Mouse (Mus musculus) ES-Bruce4 (cell line): Measurements from ENCODE around the gene Prex1. TPM values are rescaled to one million over a fixed set of nuclear protein-coding genes. Genes with fewer than 3 reads are reported as not detected.

Experiments
- H3K27ac ChIP-seq: 2 replicates; pipeline ENCODE4 v1.5.1; 2012; ENCODE audit warnings: low read length, inconsistent platforms; ENCODE audit not compliant: insufficient read depth
- H3K27me3 ChIP-seq: 2 replicates; pipeline ENCODE4 v1.6.1; 2012; ENCODE audit warnings: mild to moderate bottlenecking, low read length, inconsistent platforms; ENCODE audit not compliant: control insufficient read depth, poor library complexity, insufficient read depth, severe bottlenecking
- H3K36me3 ChIP-seq: 2 replicates; pipeline ENCODE4 v1.6.1; 2012; ENCODE audit warnings: inconsistent platforms, mild to moderate bottlenecking, low read length, moderate library complexity; ENCODE audit not compliant: control insufficient read depth, poor library complexity, insufficient read depth, severe bottlenecking
- H3K4me1 ChIP-seq: one replicate; pipeline ENCODE4 v1.8.1; 2011; ENCODE audit warnings: low read length; ENCODE audit not compliant: control insufficient read depth, insufficient read depth
- H3K4me3 ChIP-seq: 2 replicates; pipeline ENCODE4 v1.5.1; 2011; ENCODE audit warnings: low read depth, mild to moderate bottlenecking, low read length
- H3K9ac ChIP-seq: 2 replicates; pipeline ENCODE4 v1.6.1; 2012; ENCODE audit warnings: low read depth, mild to moderate bottlenecking, inconsistent platforms; ENCODE audit not compliant: poor library complexity, severe bottlenecking
- H3K9me3 ChIP-seq: replicated peaks from 2 replicates; pipeline ENCODE4 v1.6.1; 2012; ENCODE audit warnings: mild to moderate bottlenecking, low read length, inconsistent platforms; ENCODE audit not compliant: control insufficient read depth, poor library complexity, insufficient read depth, severe bottlenecking
- CTCF ChIP-seq: IDR thresholded peaks from one replicate; pipeline ENCODE4 v1.8.1; 2011; ENCODE audit warnings: low read depth, low read length
- EP300 ChIP-seq: IDR thresholded peaks from 2 replicates; pipeline ENCODE4 v1.6.1; 2011; ENCODE audit warnings: low read depth, low read length; ENCODE audit not compliant: insufficient read depth
- POLR2A ChIP-seq: IDR thresholded peaks from one replicate; pipeline ENCODE4 v1.8.1; 2011; ENCODE audit warnings: low read length; ENCODE audit not compliant: insufficient read depth
- polyA plus RNA-seq: library from polyadenylated mRNA; stranded (reverse); fragments of >200 nt; gene quantifications from 2 replicates; pipeline ENCODE4 v1.2.4, GENCODE M21; 2011; ENCODE audit warnings: low read depth; ENCODE audit not compliant: missing spikeins, insufficient read depth, insufficient read length

The Prex1 gene
- polyA plus RNA-seq, 1 experiment, result 10.2 TPM

DNA sequence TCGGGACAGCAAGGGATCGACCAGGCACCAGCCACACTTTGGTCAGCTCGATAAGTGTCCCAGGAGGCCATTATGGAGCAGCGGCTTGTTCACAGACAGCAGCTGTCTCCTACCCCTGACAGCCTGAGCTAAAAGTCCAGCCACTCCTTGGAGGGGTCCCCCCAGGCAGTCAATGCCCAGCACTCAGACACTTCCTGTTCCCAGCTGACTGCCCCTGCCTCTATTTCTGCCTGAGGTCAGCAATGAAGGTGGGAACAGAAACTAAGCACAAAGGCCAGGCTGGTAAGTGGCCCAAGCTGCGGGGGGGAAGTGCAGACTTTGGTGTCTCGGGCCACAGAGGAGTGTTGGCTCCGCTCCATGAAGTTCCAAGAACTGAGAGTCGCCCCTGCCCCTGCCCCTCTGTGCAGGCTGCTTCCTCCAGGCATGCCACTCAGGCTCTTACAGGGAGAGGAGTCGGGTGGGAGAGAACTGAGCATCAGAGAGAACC is 90.5 kb downstream of the Prex1 start:
- Histone ChIP-seq H3K27me3 (no peaks in the 10 kb centered on the region), H3K27ac (no peak overlapping the region), H3K9ac (no peak overlapping the region), H3K4me3 (no peak overlapping the region), H3K36me3 (no peaks in the 10 kb centered on the region), H3K9me3 (no peaks in the 10 kb centered on the region), H3K4me1 (no peaks in the 10 kb centered on the region)
- no peak for TF ChIP-seq POLR2A
- no peak for TF ChIP-seq CTCF
- TF ChIP-seq EP300, result no peak

GRCm38 (mm10) chr2:166622590-166622989 is 91.0 kb downstream of the Prex1 start:
- Histone ChIP-seq H3K9ac (no peak overlapping the region), H3K4me3 (no peak overlapping the region), H3K4me1 (no peaks in the 10 kb centered on the region), H3K27me3 (no peaks in the 10 kb centered on the region), H3K9me3 (no peaks in the 10 kb centered on the region), H3K27ac (no peak overlapping the region), H3K36me3 (no peaks in the 10 kb centered on the region)
- no peak for TF ChIP-seq EP300

DNA sequence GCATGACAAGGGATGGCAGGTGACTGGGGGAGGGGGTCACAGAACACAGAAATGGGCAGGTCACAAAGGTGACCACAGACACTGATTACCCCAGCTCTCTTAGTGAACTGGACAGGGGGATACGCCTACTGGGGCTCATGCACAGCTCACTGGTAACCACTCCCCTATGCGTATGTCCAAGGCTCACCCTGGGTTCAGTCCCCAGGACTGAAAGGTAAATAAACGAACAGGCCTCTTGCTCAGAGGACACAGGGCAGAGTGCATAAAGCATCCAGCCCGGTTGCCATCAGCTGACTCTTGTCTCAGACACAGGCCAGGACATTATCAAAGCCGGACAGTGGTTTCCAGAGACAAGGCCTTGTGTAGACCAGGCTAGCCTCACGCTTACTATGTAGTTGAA is 91.6 kb downstream of the Prex1 start:
- Histone ChIP-seq H3K9ac (no peak overlapping the region), H3K9me3 (no peaks in the 10 kb centered on the region), H3K4me3 (no peak overlapping the region), H3K36me3 (no peaks in the 10 kb centered on the region), H3K27ac (no peak overlapping the region), H3K27me3 (no peaks in the 10 kb centered on the region), H3K4me1 (no peaks in the 10 kb centered on the region)
- no peak for TF ChIP-seq POLR2A
- TF ChIP-seq CTCF, result no peak
- TF ChIP-seq EP300, result no peak

DNA sequence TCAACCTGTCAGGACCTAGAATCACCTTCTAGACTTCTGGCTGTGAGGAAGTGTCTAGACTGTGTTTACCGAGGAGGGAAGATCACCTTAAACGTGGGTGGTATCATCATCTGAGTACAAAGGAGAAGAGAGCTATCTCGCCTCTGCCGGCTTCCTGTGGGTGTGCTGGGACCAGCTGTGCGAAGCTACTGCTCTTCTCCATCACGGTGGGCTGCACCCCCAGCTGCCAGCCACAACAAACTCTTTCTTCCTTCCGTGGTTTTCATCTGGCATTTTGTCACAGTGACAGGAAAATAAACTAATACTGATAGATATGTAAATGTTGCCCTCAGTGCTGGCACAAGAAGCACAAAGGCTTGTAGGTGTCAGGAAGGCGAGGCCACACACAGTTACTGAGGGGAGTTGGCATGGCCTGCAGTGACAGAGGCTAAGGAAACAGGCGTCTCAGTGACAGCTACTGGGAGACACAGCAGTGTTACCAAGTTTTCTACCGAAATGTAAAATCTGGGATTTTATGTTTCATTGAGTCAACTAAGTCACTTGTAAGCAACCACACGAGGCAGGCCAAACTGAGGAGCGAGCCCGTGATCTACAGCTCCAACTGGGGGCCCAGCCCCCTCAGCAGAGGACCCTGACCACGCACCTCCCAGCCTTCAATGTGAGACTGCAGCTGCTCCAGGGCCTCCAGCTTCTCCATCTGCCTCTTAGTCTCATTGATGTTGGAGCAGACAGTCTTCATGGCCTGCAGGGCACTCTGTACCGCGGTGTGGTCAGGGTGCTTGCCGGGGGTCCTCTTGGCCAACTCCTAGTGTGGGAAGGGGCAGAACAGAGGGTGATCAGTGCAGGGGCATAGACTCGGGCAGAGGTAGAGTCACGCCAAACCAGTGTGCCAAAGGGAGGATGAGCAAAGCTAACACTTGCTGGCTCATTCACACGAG is 92.8 kb downstream of the Prex1 start:
- Histone ChIP-seq H3K36me3 (no peaks in the 10 kb centered on the region), H3K27ac (no peak overlapping the region), H3K9ac (no peak overlapping the region), H3K4me1 (no peaks in the 10 kb centered on the region), H3K4me3 (no peak overlapping the region), H3K27me3 (no peaks in the 10 kb centered on the region), H3K9me3 (no peaks in the 10 kb centered on the region)
- TF ChIP-seq EP300 (no peak), POLR2A (no peak), CTCF (no peak)

- H3K9ac ChIP-seq, result no peak overlapping the region
- H3K27me3 ChIP-seq, result no peaks in the 10 kb centered on the region
- no peak overlapping the region for H3K27ac ChIP-seq
- TF ChIP-seq CTCF (no peak), POLR2A (no peak), EP300 (no peak)
- H3K4me3 ChIP-seq, result no peak overlapping the region
- no peaks in the 10 kb centered on the region for H3K36me3 ChIP-seq
- H3K4me1 ChIP-seq, result no peaks in the 10 kb centered on the region
- no peaks in the 10 kb centered on the region for H3K9me3 ChIP-seq
These were observed 93.6 kb downstream of the Prex1 start for GRCm38 (mm10) chr2:166619906-166620490.

- TF ChIP-seq POLR2A, result no peak
- no peak for TF ChIP-seq EP300
- no peak for TF ChIP-seq CTCF
- Histone ChIP-seq H3K9ac (no peak overlapping the region), H3K27ac (no peak overlapping the region), H3K4me1 (no peaks in the 10 kb centered on the region), H3K36me3 (no peaks in the 10 kb centered on the region), H3K4me3 (no peak overlapping the region), H3K9me3 (no peaks in the 10 kb centered on the region), H3K27me3 (no peaks in the 10 kb centered on the region)
These were observed 94.4 kb downstream of the Prex1 start for GRCm38 (mm10) chr2:166619270-166619669.
